Mouse (Mus musculus): ENCODE data around the gene Foxo3.

DNA sequence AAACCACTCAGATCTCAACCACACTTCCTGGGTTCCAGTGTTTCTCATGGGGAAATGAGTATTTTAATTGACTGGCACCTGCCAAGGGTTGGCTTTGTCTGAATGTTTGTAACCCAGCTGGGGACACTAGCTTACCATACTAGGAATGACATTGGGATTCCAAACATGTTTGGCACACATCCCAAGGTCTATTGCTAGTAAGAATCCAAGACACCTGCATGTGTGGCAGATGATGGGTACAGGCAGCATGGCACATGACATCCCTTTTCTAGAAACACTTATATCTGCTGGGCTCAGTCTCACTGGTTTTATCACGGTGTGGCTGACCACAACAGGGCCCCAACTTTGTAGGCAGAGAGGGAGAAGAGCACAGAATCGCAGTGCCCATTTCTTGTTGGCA lies 17.8 kb upstream of the Foxo3 start:
- no peak for TF ChIP-seq CTCF (IDR thresholded peaks at IDR 0.05; ENCODE audit: low read depth)
- TF ChIP-seq EP300 (optimal IDR thresholded peaks at IDR 0.05) = no peak

All from stomach, postnatal 0 days (tissue).